Mouse (Mus musculus) neural tube, embryonic 14.5 days (tissue): ENCODE results near the gene Zranb3. TPM values are rescaled to one million over a fixed set of nuclear protein-coding genes. Genes with fewer than 3 reads are reported as not detected.
"Not testable (repeated sequence)": the region's sequence is repeated elsewhere in the genome, so short reads cannot be mapped to it uniquely, and the experiment has no call there.

ENCODE experiments used
- ATAC-seq: fragments of 200-750 bp; cut with Nextera tagmentation; 2 replicates; pipeline ENCODE4 v1.8.0; 2017; ENCODE audit warnings: low read depth, mild to moderate bottlenecking, moderate TSS enrichment, moderate library complexity
- H3K27ac ChIP-seq: fragments of 300-500 bp; sonication (generic); 2 replicates; pipeline ENCODE4 v1.5.1; 2014; ENCODE audit warnings: low read depth, mild to moderate bottlenecking, control low read depth, low read length, moderate library complexity, mixed read lengths
- H3K27me3 ChIP-seq: fragments of 300-500 bp; sonication (generic); 2 replicates; pipeline ENCODE4 v1.6.1; 2014; ENCODE audit warnings: low read length; ENCODE audit not compliant: control insufficient read depth, insufficient read depth
- H3K36me3 ChIP-seq: fragments of 300-500 bp; sonication (generic); 2 replicates; pipeline ENCODE4 v1.6.1; 2014; ENCODE audit warnings: low read length, mixed read lengths; ENCODE audit not compliant: control insufficient read depth, insufficient read depth
- H3K4me1 ChIP-seq: fragments of 300-500 bp; sonication (generic); 2 replicates; pipeline ENCODE4 v1.6.1; 2014; ENCODE audit warnings: low read length; ENCODE audit not compliant: control insufficient read depth, insufficient read depth
- H3K4me2 ChIP-seq: fragments of 300-500 bp; sonication (generic); 2 replicates; pipeline ENCODE4 v1.6.1; 2014; ENCODE audit warnings: mild to moderate bottlenecking, low read depth, low read length, control low read depth
- H3K4me3 ChIP-seq: fragments of 300-500 bp; sonication (generic); 2 replicates; pipeline ENCODE4 v1.5.1; 2014; ENCODE audit warnings: low read depth, low read length, control low read depth, mixed read lengths
- H3K9ac ChIP-seq: fragments of 300-500 bp; sonication (generic); replicated peaks from 2 replicates; pipeline ENCODE4 v1.6.1; 2014; ENCODE audit warnings: low read depth, mild to moderate bottlenecking, control low read depth, low read length, mixed read lengths
- H3K9me3 ChIP-seq: fragments of 300-500 bp; sonication (generic); 2 replicates; pipeline ENCODE4 v1.6.1; 2016; ENCODE audit warnings: low read length; ENCODE audit not compliant: control insufficient read depth
- WGBS: fragments of 180-500 bp; shearing (Covaris S2); extraction: QIAGEN DNeasy Blood & Tissue Kit; methylation state at CpG from one replicate; pipeline ENCODE4 v1.1.7; 2014; 5-methylcytosine and 5-hydroxymethylcytosine counted together
- polyA plus RNA-seq: library from polyadenylated mRNA; unstranded; fragments of >200 nt; fragmentation: Nextera tagmentation; extraction: Ambion mirVana; gene quantifications from 2 replicates; pipeline ENCODE4 v1.2.1, GENCODE M21; 2014

Zranb3 gene
- polyA plus RNA-seq, 1 experiment from 2014 or later = 4.3 TPM

- Histone ChIP-seq H3K9ac (no peak overlapping the region), H3K4me1 (no peaks in the 10 kb centered on the region), H3K9me3 (no peaks in the 10 kb centered on the region), H3K27me3 (no peaks in the 10 kb centered on the region), H3K4me2 (no peak overlapping the region), H3K36me3 (no peaks in the 10 kb centered on the region), H3K27ac (no peak overlapping the region), H3K4me3 (no peak overlapping the region)
- WGBS = 93% methylated on average over 3 of the region's 3 CpGs
- no peak for ATAC-seq
Measured at GRCm38 (mm10) chr1:127963326-127963725, 139.5 kb downstream of the Zranb3 start.

- Histone ChIP-seq H3K4me3 (no peak overlapping the region), H3K4me1 (no peaks in the 10 kb centered on the region), H3K9ac (no peak overlapping the region), H3K4me2 (no peak overlapping the region), H3K9me3 (no peaks in the 10 kb centered on the region), H3K27ac (no peak overlapping the region), H3K36me3 (no peaks in the 10 kb centered on the region), H3K27me3 (no peaks in the 10 kb centered on the region)
- 87% methylated on average over 1 of the region's 1 CpGs for WGBS
- no peak for ATAC-seq
Measured at GRCm38 (mm10) chr1:127961140-127961539, 141.7 kb downstream of the Zranb3 start.

- no peak for ATAC-seq
Measured at GRCm38 (mm10) chr1:127959312-127959718, 143.5 kb downstream of the Zranb3 start.

GRCm38 (mm10) chr1:127958801-127959200 is 144.0 kb downstream of the Zranb3 start:
- Histone ChIP-seq H3K27me3 (no peaks in the 10 kb centered on the region), H3K36me3 (no peaks in the 10 kb centered on the region), H3K4me2 (no peak overlapping the region), H3K4me3 (no peak overlapping the region), H3K9ac (no peak overlapping the region), H3K4me1 (no peaks in the 10 kb centered on the region), H3K9me3 (no peaks in the 10 kb centered on the region), H3K27ac (peak overlapping the region; percentile 2; the same call in 1 of the 2 replicates)
- WGBS = 54% methylated on average over 5 of the region's 5 CpGs
- peak; percentile 46; the same call in 1 of the 2 replicates for ATAC-seq

More at GRCm38 (mm10) chr1:127959312-127959718, 143.5 kb downstream of the Zranb3 start:
- Histone ChIP-seq H3K4me1 (no peaks in the 10 kb centered on the region), H3K36me3 (no peaks in the 10 kb centered on the region), H3K27me3 (no peaks in the 10 kb centered on the region), H3K9ac (no peak overlapping the region), H3K9me3 (no peaks in the 10 kb centered on the region), H3K4me3 (no peak overlapping the region), H3K27ac (no peak overlapping the region; the same call in 1 of the 2 replicates), H3K4me2 (no peak overlapping the region)
- 42% methylated on average over 7 of the region's 7 CpGs for WGBS

GRCm38 (mm10) chr1:127956524-127956923 is 146.3 kb downstream of the Zranb3 start:
- Histone ChIP-seq H3K9ac (no peak overlapping the region), H3K4me3 (no peak overlapping the region), H3K36me3 (no peaks in the 10 kb centered on the region), H3K4me1 (no peaks in the 10 kb centered on the region), H3K4me2 (no peak overlapping the region), H3K27me3 (no peaks in the 10 kb centered on the region), H3K9me3 (no peaks in the 10 kb centered on the region), H3K27ac (no peak overlapping the region)
- 92% methylated on average over 1 of the region's 1 CpGs for WGBS
- ATAC-seq = no peak

- no peaks in the 10 kb centered on the region for H3K9me3 ChIP-seq
- H3K27me3 ChIP-seq = no peaks in the 10 kb centered on the region
- 85% methylated on average over 4 of the region's 4 CpGs for WGBS
- no peak overlapping the region for H3K9ac ChIP-seq
- no peaks in the 10 kb centered on the region for H3K36me3 ChIP-seq
- H3K4me2 ChIP-seq = no peak overlapping the region
- no peak overlapping the region for H3K27ac ChIP-seq
- no peak overlapping the region for H3K4me3 ChIP-seq
- H3K4me1 ChIP-seq = no peaks in the 10 kb centered on the region
- no peak for ATAC-seq
Measured at GRCm38 (mm10) chr1:127954800-127955199, 148.0 kb downstream of the Zranb3 start.

GRCm38 (mm10) chr1:127954198-127954597 is 148.6 kb downstream of the Zranb3 start:
- WGBS = 89% methylated on average over 4 of the region's 4 CpGs

GRCm38 (mm10) chr1:127952276-127952675 is 150.6 kb downstream of the Zranb3 start:
- H3K4me2 ChIP-seq = no peak overlapping the region
- WGBS = 85% methylated on average over 4 of the region's 4 CpGs

More at GRCm38 (mm10) chr1:127954198-127954597, 148.6 kb downstream of the Zranb3 start:
- not testable (repeated sequence) for H3K4me1 ChIP-seq, ATAC-seq, H3K27me3 ChIP-seq, H3K9me3 ChIP-seq, H3K27ac ChIP-seq, H3K9ac ChIP-seq, H3K4me2 ChIP-seq, H3K4me3 ChIP-seq, H3K36me3 ChIP-seq

GRCm38 (mm10) chr1:127948748-127949147 is 154.1 kb downstream of the Zranb3 start:
- no peak for ATAC-seq
- Histone ChIP-seq H3K4me3 (no peak overlapping the region), H3K27me3 (no peaks in the 10 kb centered on the region), H3K4me2 (no peak overlapping the region), H3K27ac (no peak overlapping the region), H3K9ac (no peak overlapping the region), H3K9me3 (no peaks in the 10 kb centered on the region), H3K36me3 (peaks cover 11% of the 10 kb centered on the region; the same call in 1 of the 2 replicates), H3K4me1 (no peaks in the 10 kb centered on the region)
- 96% methylated on average over 5 of the region's 5 CpGs for WGBS

More at GRCm38 (mm10) chr1:127952276-127952675, 150.6 kb downstream of the Zranb3 start:
- no peaks in the 10 kb centered on the region for H3K9me3 ChIP-seq
- H3K9ac ChIP-seq = no peak overlapping the region
- no peaks in the 10 kb centered on the region for H3K36me3 ChIP-seq
- no peaks in the 10 kb centered on the region for H3K4me1 ChIP-seq
- no peak overlapping the region for H3K27ac ChIP-seq
- no peaks in the 10 kb centered on the region for H3K27me3 ChIP-seq
- ATAC-seq = no peak
- H3K4me3 ChIP-seq = no peak overlapping the region
